Mouse (Mus musculus) MEL (cell line): ENCODE measurements around the gene Bmf. TPM values are rescaled to one million over a fixed set of nuclear protein-coding genes. Genes with fewer than 3 reads are reported as not detected.

Experiments
- DNase-seq: peaks from one replicate; pipeline ENCODE4 v3.0.0; 2011; ENCODE audit warnings: low read depth, low spot score
- H3K27ac ChIP-seq: 2 replicates; pipeline ENCODE4 v1.5.1; 2012; ENCODE audit warnings: low read depth, mild to moderate bottlenecking, control low read depth, low read length, moderate library complexity; ENCODE audit not compliant: control insufficient read depth
- H3K27me3 ChIP-seq, 2 experiments: fragments of 150-350 bp in 1 of 2; sonication (generic) in 1 of 2; 2 replicates each; pipeline ENCODE4 v1.6.1; 2012; ENCODE audit warnings: low read length in 2 of 2, mild to moderate bottlenecking in 2 of 2, improper control_type of control experiment in 1 of 2, moderate library complexity in 1 of 2; ENCODE audit not compliant: insufficient read depth in 2 of 2, control insufficient read depth in 1 of 2
- H3K36me3 ChIP-seq, 2 experiments: 2 replicates each; pipeline ENCODE4 v1.6.1; 2012 to 2014; ENCODE audit warnings: low read length in 2 of 2, improper control_type of control experiment in 1 of 2, inconsistent platforms in 1 of 2, mild to moderate bottlenecking in 1 of 2; ENCODE audit not compliant: insufficient read depth in 2 of 2, control insufficient read depth in 1 of 2
- H3K4me1 ChIP-seq, 2 experiments: fragments of 150-350 bp in 1 of 2; sonication (generic) in 1 of 2; 2 replicates each; pipeline ENCODE4 v1.6.1; 2012; ENCODE audit warnings: low read length in 2 of 2, improper control_type of control experiment in 1 of 2, mild to moderate bottlenecking in 1 of 2; ENCODE audit not compliant: insufficient read depth in 2 of 2, control insufficient read depth in 1 of 2
- H3K4me3 ChIP-seq, 2 experiments: fragments of 150-350 bp in 1 of 2; sonication (generic) in 1 of 2; 2 replicates each; pipeline ENCODE4 v1.5.1; 2012; ENCODE audit warnings: low read depth in 2 of 2, low read length in 2 of 2, mild to moderate bottlenecking in 2 of 2, moderate library complexity in 2 of 2, control low read depth in 1 of 2, improper control_type of control experiment in 1 of 2; ENCODE audit not compliant: control insufficient read depth in 1 of 2, insufficient read depth in 1 of 2
- H3K79me2 ChIP-seq: 2 replicates; pipeline ENCODE4 v1.6.1; 2012; ENCODE audit warnings: mild to moderate bottlenecking, low read length, moderate library complexity; ENCODE audit not compliant: control insufficient read depth, poor library complexity, insufficient read depth
- H3K9ac ChIP-seq: 2 replicates; pipeline ENCODE4 v1.6.1; 2012; ENCODE audit warnings: low read depth, mild to moderate bottlenecking, control low read depth, low read length, moderate library complexity; ENCODE audit not compliant: control insufficient read depth, poor library complexity, severe bottlenecking
- H3K9me3 ChIP-seq: fragments of 150-350 bp; sonication (generic); replicated peaks from 2 replicates; pipeline ENCODE4 v1.6.1; 2012; ENCODE audit warnings: mild to moderate bottlenecking, low read length, improper control_type of control experiment, moderate library complexity; ENCODE audit not compliant: insufficient read depth
- CHD1 ChIP-seq: IDR thresholded peaks from 2 replicates; pipeline ENCODE4 v1.6.1; 2012; ENCODE audit warnings: low read depth, mild to moderate bottlenecking, inconsistent platforms, low read length, improper control_type of control experiment
- CTCF ChIP-seq, 3 experiments: IDR thresholded peaks in 2 of 3; conservative IDR thresholded peaks in 1 of 3; 2 replicates each; pipeline ENCODE4 v1.5.1; 2011 to 2012; ENCODE audit warnings: low read length in 3 of 3, low read depth in 2 of 3, mild to moderate bottlenecking in 2 of 3, improper control_type of control experiment in 1 of 3, inconsistent platforms in 1 of 3, mixed read lengths in 1 of 3, moderate library complexity in 1 of 3; ENCODE audit not compliant: control insufficient read depth in 1 of 3, insufficient read depth in 1 of 3, poor library complexity in 1 of 3, severe bottlenecking in 1 of 3
- ELF1 ChIP-seq: IDR thresholded peaks from 2 replicates; pipeline ENCODE4 v1.6.1; 2014; ENCODE audit warnings: low read depth, mild to moderate bottlenecking, inconsistent platforms, low read length, improper control_type of control experiment, moderate library complexity
- ETS1 ChIP-seq: IDR thresholded peaks from 2 replicates; pipeline ENCODE4 v1.6.1; 2012; ENCODE audit warnings: low read depth, mild to moderate bottlenecking, inconsistent platforms, low read length, improper control_type of control experiment, moderate library complexity
- GATA1 ChIP-seq: IDR thresholded peaks from 2 replicates; pipeline ENCODE4 v1.6.1; 2011; ENCODE audit warnings: low read depth, low read length, improper control_type of control experiment
- HCFC1 ChIP-seq: IDR thresholded peaks from 2 replicates; pipeline ENCODE4 v1.6.1; 2012; ENCODE audit warnings: low read depth, mild to moderate bottlenecking, inconsistent platforms, low read length, improper control_type of control experiment, moderate library complexity
- KAT2A ChIP-seq: conservative IDR thresholded peaks from 2 replicates; pipeline ENCODE4 v1.6.1; 2012; ENCODE audit warnings: low read depth, low read length, improper control_type of control experiment, inconsistent platforms
- MAFK ChIP-seq: IDR thresholded peaks from 2 replicates; pipeline ENCODE4 v1.6.1; 2011; ENCODE audit warnings: low read depth, mild to moderate bottlenecking, low read length, improper control_type of control experiment, borderline replicate concordance
- MAX ChIP-seq: IDR thresholded peaks from 2 replicates; pipeline ENCODE4 v1.6.1; 2011; ENCODE audit warnings: low read length, improper control_type of control experiment
- MXI1 ChIP-seq: IDR thresholded peaks from 2 replicates; pipeline ENCODE4 v1.6.1; 2011; ENCODE audit warnings: mild to moderate bottlenecking, low read depth, low read length, improper control_type of control experiment
- MYC ChIP-seq: IDR thresholded peaks from 2 replicates; pipeline ENCODE4 v1.6.1; 2011; ENCODE audit warnings: low read depth, mild to moderate bottlenecking, low read length, improper control_type of control experiment, moderate library complexity
- NELFE ChIP-seq: IDR thresholded peaks from 2 replicates; pipeline ENCODE4 v1.6.1; 2011; ENCODE audit warnings: low read depth, low read length, improper control_type of control experiment
- NRF1 ChIP-seq: IDR thresholded peaks from 2 replicates; pipeline ENCODE4 v1.6.1; 2014; ENCODE audit warnings: low read depth, mild to moderate bottlenecking, inconsistent platforms, low read length, improper control_type of control experiment, moderate library complexity; ENCODE audit not compliant: poor library complexity, insufficient read depth, severe bottlenecking
- POLR2A ChIP-seq, 2 experiments: IDR thresholded peaks; 2 replicates each; pipeline ENCODE4 v1.6.1; 2011 to 2012; ENCODE audit warnings: low read length in 2 of 2, mild to moderate bottlenecking in 2 of 2, control low read depth in 1 of 2, improper control_type of control experiment in 1 of 2, low read depth in 1 of 2, moderate library complexity in 1 of 2; ENCODE audit not compliant: control insufficient read depth in 1 of 2, insufficient read depth in 1 of 2, poor library complexity in 1 of 2
- POLR2AphosphoS2 ChIP-seq: IDR thresholded peaks from 2 replicates; pipeline ENCODE4 v1.6.1; 2011; ENCODE audit warnings: low read length, improper control_type of control experiment
- POLR2AphosphoS5 ChIP-seq: IDR thresholded peaks from 2 replicates; pipeline ENCODE4 v1.6.1; 2012; ENCODE audit warnings: low read depth, borderline replicate concordance, mild to moderate bottlenecking, inconsistent platforms, low read length, moderate library complexity, mixed read lengths
- RCOR1 ChIP-seq: IDR thresholded peaks from 2 replicates; pipeline ENCODE4 v1.6.1; 2012; ENCODE audit warnings: low read depth, mild to moderate bottlenecking, inconsistent platforms, low read length, improper control_type of control experiment
- SIN3A ChIP-seq: IDR thresholded peaks from 2 replicates; pipeline ENCODE4 v1.6.1; 2012; ENCODE audit warnings: low read length, improper control_type of control experiment, inconsistent platforms
- TAL1 ChIP-seq: IDR thresholded peaks from 2 replicates; pipeline ENCODE4 v1.6.1; 2012; ENCODE audit warnings: mild to moderate bottlenecking, inconsistent platforms, low read length, moderate library complexity, mixed read lengths
- TBP ChIP-seq: IDR thresholded peaks from 2 replicates; pipeline ENCODE4 v1.8.0; 2011; ENCODE audit warnings: low read depth, low read length, improper control_type of control experiment
- TCF12 ChIP-seq: IDR thresholded peaks from 2 replicates; pipeline ENCODE4 v1.6.1; 2014; ENCODE audit warnings: low read depth, mild to moderate bottlenecking, inconsistent platforms, low read length, improper control_type of control experiment, moderate library complexity
- UBTF ChIP-seq: IDR thresholded peaks from 2 replicates; pipeline ENCODE4 v1.6.1; 2012; ENCODE audit warnings: low read depth, mild to moderate bottlenecking, inconsistent platforms, low read length, improper control_type of control experiment, moderate library complexity, borderline replicate concordance; ENCODE audit not compliant: insufficient read depth
- USF2 ChIP-seq, 2 experiments: IDR thresholded peaks; 2 replicates each; pipeline ENCODE4 v1.6.1; 2011 to 2012; ENCODE audit warnings: improper control_type of control experiment in 2 of 2, low read length in 2 of 2, borderline replicate concordance in 1 of 2, inconsistent platforms in 1 of 2, low read depth in 1 of 2, mild to moderate bottlenecking in 1 of 2; ENCODE audit not compliant: insufficient read depth in 1 of 2
- ZC3H11A ChIP-seq: IDR thresholded peaks from 2 replicates; pipeline ENCODE4 v1.6.1; 2012; ENCODE audit warnings: low read depth, mild to moderate bottlenecking, inconsistent platforms, low read length, improper control_type of control experiment
- ZKSCAN1 ChIP-seq: IDR thresholded peaks from 2 replicates; pipeline ENCODE4 v1.6.1; 2012; ENCODE audit warnings: low read depth, mild to moderate bottlenecking, inconsistent platforms, low read length, improper control_type of control experiment, moderate library complexity
- ZMIZ1 ChIP-seq: IDR thresholded peaks from 2 replicates; pipeline ENCODE4 v1.6.1; 2012; ENCODE audit warnings: low read depth, mild to moderate bottlenecking, inconsistent platforms, low read length, improper control_type of control experiment, moderate library complexity
- ZNF384 ChIP-seq: IDR thresholded peaks from 2 replicates; pipeline ENCODE4 v1.6.1; 2012; ENCODE audit warnings: low read depth, mild to moderate bottlenecking, inconsistent platforms, low read length, improper control_type of control experiment
- polyA plus RNA-seq, 2 experiments: library from polyadenylated mRNA; stranded (reverse) in 1 of 2; unstranded in 1 of 2; fragments of >175 nt in 1 of 2; fragments of >200 nt in 1 of 2; gene quantifications; 2 replicates each; pipeline versions ENCODE4 v1.2.1 to v1.2.4; 2012; ENCODE audit warnings: low replicate concordance in 2 of 2, low read depth in 1 of 2; ENCODE audit not compliant: insufficient read length in 2 of 2, insufficient read depth in 1 of 2, missing spikeins in 1 of 2
- total RNA-seq: library from RNA; depleted of rRNA; stranded (reverse); fragments of 300-350 nt; gene quantifications from 2 replicates; pipeline ENCODE4 v1.2.3, GENCODE M21; 2012

Gene Bmf
- total and polyA plus RNA-seq, 3 experiments: 0.39 to 0.50 TPM; not detected in 1

DNA sequence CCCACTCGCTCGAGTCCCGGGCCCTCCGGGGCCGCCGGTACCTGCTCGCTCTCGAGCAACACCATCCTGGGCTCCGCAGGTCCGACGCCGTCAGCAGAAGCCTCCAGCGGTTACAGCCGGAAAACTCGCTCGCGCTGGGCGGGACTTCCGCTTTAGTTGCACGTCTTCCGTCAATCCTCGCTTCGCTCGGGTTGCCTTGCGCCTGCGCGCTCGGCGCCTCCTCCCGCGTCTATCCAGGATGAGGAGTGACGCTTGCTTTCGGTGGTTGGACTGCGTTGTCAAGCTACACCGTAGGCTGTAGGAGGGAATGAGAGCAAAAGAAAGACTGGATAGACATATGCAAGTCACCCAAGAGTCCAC, 70.0 kb downstream of the Bmf start, which contains the start of gene Srp14:
Srp14 (minus strand) TSS at position 162 of the 360 bp plus-strand sequence.
- Histone ChIP-seq H3K27me3 (no peaks in the 10 kb centered on the region), H3K27ac (peak within 1 kb of the TSS; percentile 74)

DNA sequence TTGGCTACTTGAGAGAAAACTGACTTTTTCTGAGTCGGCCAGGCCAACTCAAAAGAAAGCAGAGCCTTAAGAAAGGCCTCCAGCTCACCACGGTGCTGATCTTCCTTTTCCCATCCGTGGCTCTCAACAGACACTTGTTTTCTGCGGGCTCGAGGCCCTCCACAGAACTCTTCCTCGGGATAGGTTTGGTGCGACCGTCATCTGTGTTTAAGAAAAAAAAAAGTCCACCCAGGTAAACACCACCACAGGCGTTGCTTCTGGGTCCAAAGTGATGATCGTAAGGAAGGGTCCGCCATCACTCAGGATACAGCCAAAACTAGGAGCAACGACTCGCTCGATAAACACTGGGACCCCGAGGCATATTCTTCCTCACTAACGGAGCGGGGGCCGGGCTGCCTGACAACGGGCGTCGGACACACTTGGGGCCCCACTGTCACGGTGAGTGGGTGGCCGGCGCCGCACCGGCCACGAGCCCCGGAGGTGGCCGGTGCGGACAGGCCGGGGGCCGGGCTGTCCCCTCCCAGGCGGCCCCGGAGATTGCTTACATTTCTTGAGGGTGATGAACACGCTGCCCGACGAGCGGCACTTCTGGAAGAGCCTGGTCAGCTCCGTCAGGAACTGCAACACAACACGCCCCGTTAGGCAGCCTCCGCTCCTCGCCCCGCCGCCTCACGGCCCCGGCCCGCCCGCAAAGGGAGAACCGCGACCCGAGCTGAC, 70.5 kb downstream of the Bmf start:
- DNase-seq: peak; percentile 45
- peak overlapping the region; percentile 62 for H3K27ac ChIP-seq
- 0 out of 2 replicates have a peak, but pooled peaks have one; percentile 3 for TF ChIP-seq MAX
- no peak for TF ChIP-seq TAL1

More for the DNA sequence above, 70.0 kb downstream of the Bmf start, which contains the start of gene Srp14:
- peak; percentile 80 for TF ChIP-seq ELF1
- TF ChIP-seq ZNF384: no peak
- TF ChIP-seq ZC3H11A: no peak
- TF ChIP-seq POLR2AphosphoS2: peak; percentile 86
- peak; percentile 76 for TF ChIP-seq MXI1
- TF ChIP-seq POLR2AphosphoS5: no peak
- no peak for TF ChIP-seq MYC
- TF ChIP-seq TCF12: peak; percentile 52
- TF ChIP-seq NRF1: peak; percentile 81
- peak; percentile 82 for TF ChIP-seq HCFC1
- TF ChIP-seq UBTF: no peak
- TF ChIP-seq SIN3A: peak; percentile 74
- TF ChIP-seq NELFE: peak; percentile 91
- peak; percentile 84 to 91 for TF ChIP-seq POLR2A (IDR thresholded peaks at IDR 0.05; ENCODE audit: control insufficient read depth in 1 of 2, insufficient read depth in 1 of 2, low read depth in 1 of 2, low read length in 2 of 2, poor library complexity in 1 of 2)
- no peak for TF ChIP-seq RCOR1
- no peak for TF ChIP-seq CTCF (IDR thresholded peaks at IDR 0.05 in 2 of 3, conservative IDR thresholded peaks at IDR 0.05 in 1 of 3; ENCODE audit: control insufficient read depth in 1 of 3, insufficient read depth in 1 of 3, low read depth in 2 of 3, low read length in 3 of 3, poor library complexity in 1 of 3, severe bottlenecking in 1 of 3)
- TF ChIP-seq CHD1: no peak
- TF ChIP-seq USF2 (IDR thresholded peaks at IDR 0.05; ENCODE audit: borderline replicate concordance in 1 of 2, insufficient read depth in 1 of 2, low read depth in 1 of 2, low read length in 2 of 2): no peak
- TF ChIP-seq MAFK: no peak
- peak; percentile 88 for TF ChIP-seq ZMIZ1
- no peak for TF ChIP-seq ZKSCAN1
- peak; percentile 29; the same call in 1 of the 2 replicates for TF ChIP-seq TBP
- TF ChIP-seq KAT2A: no peak; the same call in 1 of the 2 replicates
- TF ChIP-seq TAL1: no peak
- no peak for TF ChIP-seq ETS1
- no peak for TF ChIP-seq GATA1
- H3K36me3 ChIP-seq: peaks cover 5 to 16% of the 10 kb centered on the region in 2 experiments
- H3K79me2 ChIP-seq: peaks cover 18% of the 10 kb centered on the region
- peak; percentile 97 for DNase-seq
- no peaks in the 10 kb centered on the region for H3K9me3 ChIP-seq
- peak within 1 kb of the TSS; percentile 78 to 88 for H3K4me3 ChIP-seq
- H3K4me1 ChIP-seq: peaks cover 3 to 13% of the 10 kb centered on the region in 2 experiments
- peak within 1 kb of the TSS; percentile 95 for H3K9ac ChIP-seq

More for the DNA sequence above, 70.5 kb downstream of the Bmf start:
- Histone ChIP-seq H3K4me1 (peaks cover 3 to 13% of the 10 kb centered on the region in 2 experiments), H3K9me3 (no peaks in the 10 kb centered on the region), H3K36me3 (peaks cover 5 to 18% of the 10 kb centered on the region in 2 experiments), H3K27me3 (no peaks in the 10 kb centered on the region), H3K79me2 (peaks cover 18% of the 10 kb centered on the region), H3K4me3 (peak overlapping the region; percentile 78 to 88), H3K9ac (peak overlapping the region; percentile 95)
